Mouse (Mus musculus): ENCODE results near the gene Lrrc32.

DNA sequence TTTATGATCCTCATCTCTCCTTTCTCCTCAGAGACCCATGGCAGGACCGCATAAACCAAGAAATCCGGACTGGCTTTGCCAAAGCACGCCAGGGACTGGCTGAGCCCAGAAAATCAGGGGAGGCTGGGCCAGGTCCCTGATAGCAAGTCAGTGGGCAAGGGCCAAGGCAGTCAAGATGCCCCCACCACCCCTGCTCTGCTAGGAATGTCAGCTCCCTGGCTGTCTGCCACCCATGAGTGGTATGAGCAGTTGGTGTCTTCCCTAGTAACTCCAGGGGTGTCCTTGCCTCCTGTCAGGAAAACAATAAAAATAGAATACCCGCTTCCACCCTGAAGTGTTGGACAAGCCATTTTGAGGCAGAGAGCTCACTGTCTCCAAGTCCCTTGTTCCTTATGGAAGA lies 11.9 kb upstream of the Lrrc32 start:
- no peak for TF ChIP-seq POLR2A (IDR thresholded peaks at IDR 0.05; ENCODE audit: borderline replicate concordance, control insufficient read depth, low read depth, low read length)
- TF ChIP-seq CTCF (IDR thresholded peaks at IDR 0.05; ENCODE audit: control insufficient read depth, insufficient read depth, low read length) = no peak

Data from bone marrow, adult 2 months (tissue).